Comparison of ENCODE assay signal across 26 mouse cellular contexts in genomic region chr15:23021151-23021550, GRCm38 (mm10).
DNase-seq lines count a peak whose midpoint lies in the region; ATAC-seq and TF ChIP-seq lines count a peak whose summit lies in the region.
"Had no signal": no experiment of that assay in that cellular context is flagged by ENCODE, and none has a peak within 500 bp of the region (broad histone marks: within the 10 kb centered on the region; RNA-seq: fewer than 3 reads in every experiment).

No protein-coding gene starts in this region.

- H3K9ac ChIP-seq in kidney, embryonic 14.5 days (ENCODE audit: low read depth, low read length) = no peak overlapping the region
- H3K9ac ChIP-seq in ES-E14 (ENCODE audit: insufficient read depth, low read depth, low read length, poor library complexity, severe bottlenecking) = peak overlapping the region; percentile 52; the same call in 1 of the 2 replicates
- H3K9ac ChIP-seq in embryonic facial prominence, embryonic 14.5 days (ENCODE audit: low read depth, low read length) = no peak overlapping the region
- H3K9ac ChIP-seq: heart, embryonic 13.5 days; hindbrain, embryonic 14.5 days; limb, embryonic 13.5 days; liver, embryonic 12.5 days had no signal

- no peaks in the 10 kb centered on the region for H3K27me3 ChIP-seq in kidney, embryonic 14.5 days (ENCODE audit: control insufficient read depth, insufficient read depth, low read length)
- no peaks in the 10 kb centered on the region for H3K27me3 ChIP-seq in embryonic facial prominence, embryonic 14.5 days (replicated peaks; ENCODE audit: control insufficient read depth, insufficient read depth, low read length)
- H3K27me3 ChIP-seq: CH12.LX; heart, embryonic 13.5 days; limb, embryonic 13.5 days; liver, embryonic 12.5 days had no signal

- no peak overlapping the region for H3K4me3 ChIP-seq in kidney, embryonic 14.5 days (ENCODE audit: low read length)
- peak overlapping the region in 1 of 2 experiments; percentile 12; a peak in 2 of 4 replicates for H3K4me3 ChIP-seq in ES-E14 (ENCODE audit: insufficient read depth in 1 of 2, low read depth in 1 of 2, low read length in 2 of 2, poor library complexity in 1 of 2, severe bottlenecking in 1 of 2)
- no peak overlapping the region for H3K4me3 ChIP-seq in embryonic facial prominence, embryonic 14.5 days (ENCODE audit: low read depth, low read length)
- H3K4me3 ChIP-seq: forebrain, embryonic 10.5 days; heart, embryonic 13.5 days; limb, embryonic 13.5 days; liver, embryonic 12.5 days had no signal

- DNase-seq in kidney, postnatal 10 days = no peak
- peak; percentile 5 for DNase-seq in lung, postnatal 10 days
- no peak for DNase-seq in lung, postnatal 14 days
- DNase-seq in ES-E14 (ENCODE audit: low read depth, low spot score) = no peak
- DNase-seq in embryonic facial prominence, embryonic 14.5 days (ENCODE audit: low spot score) = peak; percentile 2
- DNase-seq in spleen, adult 18-20 months = no peak
- no peak for DNase-seq in layer of hippocampus, postnatal 25 days (ENCODE audit: extremely low spot score in 1 of 2, low spot score in 1 of 2)
- DNase-seq: adrenal gland, adult 8-10 months; B cell, adult 2 months; cerebellum, adult 18-20 months; cerebellum, postnatal 14 days; gastrocnemius, postnatal 25 days; heart, adult 18-20 months; heart, postnatal 14 days; kidney, adult 2 months; kidney, postnatal 25 days had no signal

- no peaks in the 10 kb centered on the region for H3K4me1 ChIP-seq in kidney, embryonic 14.5 days (ENCODE audit: control insufficient read depth, insufficient read depth, low read length)
- H3K4me1 ChIP-seq in ES-E14 (ENCODE audit: control insufficient read depth in 2 of 2, insufficient read depth in 2 of 2, low read length in 2 of 2, poor library complexity in 1 of 2) = peaks cover 0 to 3% of the 10 kb centered on the region in 2 experiments; a peak in 1 of 4 replicates
- H3K4me1 ChIP-seq in embryonic facial prominence, embryonic 14.5 days (ENCODE audit: control insufficient read depth, insufficient read depth, low read length) = no peaks in the 10 kb centered on the region
- H3K4me1 ChIP-seq: heart, embryonic 13.5 days; limb, embryonic 13.5 days; liver, embryonic 12.5 days had no signal

- 33% methylated on average over 2 of the region's 2 CpGs for whole genome bisulfite sequencing in kidney, embryonic 14.5 days
- 35% methylated on average over 2 of the region's 2 CpGs for WGBS in embryonic facial prominence, embryonic 14.5 days

- H3K27ac ChIP-seq in kidney, embryonic 14.5 days (ENCODE audit: low read depth, low read length) = no peak overlapping the region
- no peak overlapping the region for H3K27ac ChIP-seq in ES-E14 (ENCODE audit: insufficient read depth, low read depth, low read length, poor library complexity, severe bottlenecking)
- H3K27ac ChIP-seq in embryonic facial prominence, embryonic 14.5 days (replicated peaks; ENCODE audit: low read depth, low read length) = no peak overlapping the region
- H3K27ac ChIP-seq: forebrain, embryonic 10.5 days; heart, embryonic 13.5 days; hindbrain, embryonic 14.5 days; limb, embryonic 13.5 days; liver, embryonic 12.5 days; macrophage had no signal

- no peaks in the 10 kb centered on the region for H3K36me3 ChIP-seq in kidney, embryonic 14.5 days (ENCODE audit: control insufficient read depth, insufficient read depth, low read length)
- no peaks in the 10 kb centered on the region for H3K36me3 ChIP-seq in ES-E14 (ENCODE audit: control insufficient read depth, insufficient read depth, low read length, poor library complexity, severe bottlenecking)
- no peaks in the 10 kb centered on the region for H3K36me3 ChIP-seq in embryonic facial prominence, embryonic 14.5 days (ENCODE audit: control insufficient read depth, insufficient read depth, low read length)
- H3K36me3 ChIP-seq: forebrain, embryonic 10.5 days; heart, embryonic 13.5 days; limb, embryonic 13.5 days; liver, embryonic 12.5 days had no signal

- in situ Hi-C loops in ES-E14 (cut with MboI; ENCODE audit: low sequenced_read_pairs in 2 of 2, unreplicated experiment in 2 of 2) = no loop called here

- ATAC-seq in kidney, embryonic 14.5 days (ENCODE audit: low FRiP score, low TSS enrichment) = peak; percentile 35; the same call in 1 of the 2 replicates
- 0 out of 2 replicates have a peak, but pooled peaks have one; percentile 22 for ATAC-seq in embryonic facial prominence, embryonic 14.5 days (ENCODE audit: low read depth)
- ATAC-seq: activated CD4-positive, CD25-positive, alpha-beta regulatory T cell, adult 4 months; inflammation-experienced regulatory T-cells, adult 6 months; liver, embryonic 12.5 days had no signal

- no peaks in the 10 kb centered on the region for H3K9me3 ChIP-seq in kidney, embryonic 14.5 days (ENCODE audit: control insufficient read depth, low read length)
- no peaks in the 10 kb centered on the region for H3K9me3 ChIP-seq in ES-E14 (ENCODE audit: control insufficient read depth, insufficient read depth, low read depth, low read length)
- no peaks in the 10 kb centered on the region for H3K9me3 ChIP-seq in embryonic facial prominence, embryonic 14.5 days (ENCODE audit: control insufficient read depth, low read length)
- H3K9me3 ChIP-seq: forebrain, embryonic 10.5 days; heart, embryonic 13.5 days; limb, embryonic 13.5 days; liver, embryonic 12.5 days had no signal

- no peak overlapping the region for H3K4me2 ChIP-seq in kidney, embryonic 14.5 days (replicated peaks; ENCODE audit: low read depth, low read length)
- H3K4me2 ChIP-seq in embryonic facial prominence, embryonic 14.5 days (ENCODE audit: low read depth, low read length) = no peak overlapping the region
- H3K4me2 ChIP-seq: heart, embryonic 13.5 days; hindbrain, embryonic 14.5 days; limb, embryonic 13.5 days; liver, embryonic 12.5 days had no signal

TF ChIP-seq in ES-E14, 5 proteins besides CTCF, POLR2A, EP300 and RAD21:
- TF ChIP-seq ZNF384 (IDR thresholded peaks at IDR 0.05; ENCODE audit: low read depth, low read length) = no peak
- TF ChIP-seq CHD2 (IDR thresholded peaks at IDR 0.05; ENCODE audit: low read depth, low read length) = no peak
- no peak for TF ChIP-seq MAFK (IDR thresholded peaks at IDR 0.05; ENCODE audit: insufficient read depth, low read depth, low read length)
- no peak for TF ChIP-seq HCFC1 (IDR thresholded peaks at IDR 0.05; ENCODE audit: borderline replicate concordance, insufficient read depth, low read length)
- TF ChIP-seq ZC3H11A (IDR thresholded peaks at IDR 0.05; ENCODE audit: borderline replicate concordance, low read depth, low read length) = no peak
TF ChIP-seq in ES-E14: peak in this region for 0.

Comparison
In these comparisons a context has a peak if more than half of its experiments do, and no peak if none do; other contexts are left out.
1. DNase-seq: peak in lung, postnatal 10 days (single experiment) and embryonic facial prominence, embryonic 14.5 days (single experiment); none in kidney, postnatal 10 days (single experiment), lung, postnatal 14 days (single experiment), ES-E14 (single experiment), spleen, adult 18-20 months (0 of 2) and layer of hippocampus, postnatal 25 days (0 of 2).